Mouse (Mus musculus): Measurements from ENCODE around the gene Myl6b. TPM values are rescaled to one million over a fixed set of nuclear protein-coding genes. Genes with fewer than 3 reads are reported as not detected.
A peak's percentile ranks its signal among the peaks of the same experiment; 100 is the strongest.

Myl6b gene
- polyA plus RNA-seq, 1 experiment from 2014 or later = 2.7 TPM

GRCm38 (mm10) chr10:128502341-128502740, 3.9 kb upstream of the Myl6b start:
- H3K27me3 ChIP-seq (ENCODE audit: control insufficient read depth, insufficient read depth, low read length) = no peaks in the 10 kb centered on the region
- H3K36me3 ChIP-seq (ENCODE audit: control insufficient read depth, insufficient read depth, low read length) = no peaks in the 10 kb centered on the region
- H3K4me1 ChIP-seq (ENCODE audit: control insufficient read depth, insufficient read depth, low read length) = peaks cover 15% of the 10 kb centered on the region
- no peak for ATAC-seq (ENCODE audit: insufficient read depth, low FRiP score)
- H3K4me2 ChIP-seq (ENCODE audit: low read depth, low read length) = no peak overlapping the region
- peak overlapping the region; percentile 34; the same call in 1 of the 2 replicates for H3K27ac ChIP-seq (ENCODE audit: low read length)
- no peak overlapping the region for H3K4me3 ChIP-seq (replicated peaks; ENCODE audit: low read length)
- 0 out of 2 replicates have a peak overlapping the region, but pooled peaks have one; percentile 5 for H3K9ac ChIP-seq (ENCODE audit: low read length)
- H3K9me3 ChIP-seq (replicated peaks; ENCODE audit: control insufficient read depth, low read length) = no peaks in the 10 kb centered on the region
- WGBS = 58% methylated on average over 5 of the region's 5 CpGs

GRCm38 (mm10) chr10:128499116-128499671, 709 bp upstream of the Myl6b start:
- Histone ChIP-seq H3K9ac (ENCODE audit: low read length) (peak overlapping the region; percentile 74), H3K4me2 (ENCODE audit: low read depth, low read length) (peak overlapping the region; percentile 84), H3K4me3 (replicated peaks; ENCODE audit: low read length) (peak overlapping the region; percentile 57), H3K27me3 (ENCODE audit: control insufficient read depth, insufficient read depth, low read length) (no peaks in the 10 kb centered on the region), H3K9me3 (replicated peaks; ENCODE audit: control insufficient read depth, low read length) (no peaks in the 10 kb centered on the region), H3K4me1 (ENCODE audit: control insufficient read depth, insufficient read depth, low read length) (peaks cover 18% of the 10 kb centered on the region), H3K36me3 (ENCODE audit: control insufficient read depth, insufficient read depth, low read length) (no peaks in the 10 kb centered on the region), H3K27ac (ENCODE audit: low read length) (peak overlapping the region; percentile 93)
- under 1% methylated on average over 21 of the region's 21 CpGs for WGBS
- ATAC-seq (ENCODE audit: insufficient read depth, low FRiP score) = peak; percentile 9; the same call in 1 of the 2 replicates

GRCm38 (mm10) chr10:128497134-128497737, 1.2 kb downstream of the Myl6b start:
- Histone ChIP-seq H3K9me3 (replicated peaks; ENCODE audit: control insufficient read depth, low read length) (no peaks in the 10 kb centered on the region), H3K4me2 (ENCODE audit: low read depth, low read length) (no peak overlapping the region), H3K36me3 (ENCODE audit: control insufficient read depth, insufficient read depth, low read length) (no peaks in the 10 kb centered on the region), H3K27me3 (ENCODE audit: control insufficient read depth, insufficient read depth, low read length) (no peaks in the 10 kb centered on the region), H3K4me1 (ENCODE audit: control insufficient read depth, insufficient read depth, low read length) (peaks cover 18% of the 10 kb centered on the region), H3K4me3 (replicated peaks; ENCODE audit: low read length) (no peak overlapping the region), H3K27ac (ENCODE audit: low read length) (no peak overlapping the region), H3K9ac (ENCODE audit: low read length) (no peak overlapping the region)
- WGBS = 43% methylated on average over 6 of the region's 6 CpGs
- no peak for ATAC-seq (ENCODE audit: insufficient read depth, low FRiP score)

GRCm38 (mm10) chr10:128496509-128497077, 1.9 kb downstream of the Myl6b start:
- no peak overlapping the region for H3K27ac ChIP-seq (ENCODE audit: low read length)
- no peak overlapping the region for H3K9ac ChIP-seq (ENCODE audit: low read length)
- 50% methylated on average over 6 of the region's 6 CpGs for WGBS
- ATAC-seq (ENCODE audit: insufficient read depth, low FRiP score) = no peak
- H3K4me3 ChIP-seq (replicated peaks; ENCODE audit: low read length) = no peak overlapping the region
- H3K9me3 ChIP-seq (replicated peaks; ENCODE audit: control insufficient read depth, low read length) = no peaks in the 10 kb centered on the region
- no peaks in the 10 kb centered on the region for H3K36me3 ChIP-seq (ENCODE audit: control insufficient read depth, insufficient read depth, low read length)
- H3K4me1 ChIP-seq (ENCODE audit: control insufficient read depth, insufficient read depth, low read length) = peaks cover 24% of the 10 kb centered on the region
- H3K27me3 ChIP-seq (ENCODE audit: control insufficient read depth, insufficient read depth, low read length) = no peaks in the 10 kb centered on the region
- H3K4me2 ChIP-seq (ENCODE audit: low read depth, low read length) = no peak overlapping the region

GRCm38 (mm10) chr10:128495903-128496302, 2.6 kb downstream of the Myl6b start:
- Histone ChIP-seq H3K27me3 (ENCODE audit: control insufficient read depth, insufficient read depth, low read length) (no peaks in the 10 kb centered on the region), H3K4me1 (ENCODE audit: control insufficient read depth, insufficient read depth, low read length) (peaks cover 30% of the 10 kb centered on the region), H3K9me3 (replicated peaks; ENCODE audit: control insufficient read depth, low read length) (no peaks in the 10 kb centered on the region), H3K4me3 (replicated peaks; ENCODE audit: low read length) (no peak overlapping the region), H3K4me2 (ENCODE audit: low read depth, low read length) (no peak overlapping the region), H3K36me3 (ENCODE audit: control insufficient read depth, insufficient read depth, low read length) (no peaks in the 10 kb centered on the region), H3K27ac (ENCODE audit: low read length) (no peak overlapping the region), H3K9ac (ENCODE audit: low read length) (no peak overlapping the region)
- 66% methylated on average over 4 of the region's 4 CpGs for WGBS
- no peak for ATAC-seq (ENCODE audit: insufficient read depth, low FRiP score)

GRCm38 (mm10) chr10:128495270-128495669, 3.2 kb downstream of the Myl6b start:
- WGBS = 75% methylated on average over 2 of the region's 2 CpGs
- H3K27me3 ChIP-seq (ENCODE audit: control insufficient read depth, insufficient read depth, low read length) = no peaks in the 10 kb centered on the region
- peaks cover 35% of the 10 kb centered on the region for H3K4me1 ChIP-seq (ENCODE audit: control insufficient read depth, insufficient read depth, low read length)
- peak overlapping the region; percentile 81 for H3K4me2 ChIP-seq (ENCODE audit: low read depth, low read length)
- H3K9me3 ChIP-seq (replicated peaks; ENCODE audit: control insufficient read depth, low read length) = no peaks in the 10 kb centered on the region
- ATAC-seq (ENCODE audit: insufficient read depth, low FRiP score) = no peak
- peak overlapping the region; percentile 93 for H3K9ac ChIP-seq (ENCODE audit: low read length)
- H3K4me3 ChIP-seq (replicated peaks; ENCODE audit: low read length) = peak overlapping the region; percentile 73; the same call in 1 of the 2 replicates
- no peak overlapping the region for H3K27ac ChIP-seq (ENCODE audit: low read length)
- peaks cover 4% of the 10 kb centered on the region; the same call in 1 of the 2 replicates for H3K36me3 ChIP-seq (ENCODE audit: control insufficient read depth, insufficient read depth, low read length)

GRCm38 (mm10) chr10:128494667-128495245, 3.7 kb downstream of the Myl6b start:
- Histone ChIP-seq H3K9me3 (replicated peaks; ENCODE audit: control insufficient read depth, low read length) (no peaks in the 10 kb centered on the region), H3K27ac (ENCODE audit: low read length) (peak overlapping the region; percentile 99), H3K36me3 (ENCODE audit: control insufficient read depth, insufficient read depth, low read length) (peaks cover 8% of the 10 kb centered on the region; the same call in 1 of the 2 replicates), H3K4me2 (ENCODE audit: low read depth, low read length) (peak overlapping the region; percentile 81), H3K4me1 (ENCODE audit: control insufficient read depth, insufficient read depth, low read length) (peaks cover 39% of the 10 kb centered on the region), H3K27me3 (ENCODE audit: control insufficient read depth, insufficient read depth, low read length) (no peaks in the 10 kb centered on the region), H3K4me3 (replicated peaks; ENCODE audit: low read length) (peak overlapping the region; percentile 73), H3K9ac (ENCODE audit: low read length) (peak overlapping the region; percentile 93)
- no peak for ATAC-seq (ENCODE audit: insufficient read depth, low FRiP score)
- WGBS = 46% methylated on average over 11 of the region's 11 CpGs

GRCm38 (mm10) chr10:128493695-128494666, 4.5 kb downstream of the Myl6b start, which contains the start of gene Myl6:
TSS of gene Myl6 (minus strand) at chr10:128494145.
- peak; percentile 92 for ATAC-seq (ENCODE audit: insufficient read depth, low FRiP score)
- under 1% methylated on average over 45 of the region's 45 CpGs for WGBS
- Histone ChIP-seq H3K9me3 (replicated peaks; ENCODE audit: control insufficient read depth, low read length) (no peaks in the 10 kb centered on the region), H3K4me1 (ENCODE audit: control insufficient read depth, insufficient read depth, low read length) (peaks cover 42% of the 10 kb centered on the region), H3K27me3 (ENCODE audit: control insufficient read depth, insufficient read depth, low read length) (no peaks in the 10 kb centered on the region), H3K4me3 (replicated peaks; ENCODE audit: low read length) (peak within 1 kb of the TSS; percentile 73), H3K4me2 (ENCODE audit: low read depth, low read length) (peak within 1 kb of the TSS; percentile 81), H3K27ac (ENCODE audit: low read length) (peak within 1 kb of the TSS; percentile 99), H3K36me3 (ENCODE audit: control insufficient read depth, insufficient read depth, low read length) (peaks cover 11% of the 10 kb centered on the region; the same call in 1 of the 2 replicates), H3K9ac (ENCODE audit: low read length) (peak within 1 kb of the TSS; percentile 93)

Measured in stomach, embryonic 16.5 days (tissue).